Mouse (Mus musculus) layer of hippocampus, postnatal 25 days (tissue): ENCODE measurements around the gene Supt6. TPM values are rescaled to one million over a fixed set of nuclear protein-coding genes. Genes with fewer than 3 reads are reported as not detected.

Experiments used
- DNase-seq, 2 experiments: peaks; one replicate each; pipeline ENCODE4 v3.0.0; 2022; ENCODE audit warnings: mixed read lengths in 2 of 2, low spot score in 1 of 2; ENCODE audit errors: extremely low spot score in 1 of 2
- total RNA-seq, 2 experiments: library from RNA; stranded (reverse); gene quantifications; 2 replicates each; pipeline ENCODE4 v1.2.3; 2021

Gene Supt6
- total RNA-seq, 2 experiments from 2014 or later = 110 to 123 TPM

DNA sequence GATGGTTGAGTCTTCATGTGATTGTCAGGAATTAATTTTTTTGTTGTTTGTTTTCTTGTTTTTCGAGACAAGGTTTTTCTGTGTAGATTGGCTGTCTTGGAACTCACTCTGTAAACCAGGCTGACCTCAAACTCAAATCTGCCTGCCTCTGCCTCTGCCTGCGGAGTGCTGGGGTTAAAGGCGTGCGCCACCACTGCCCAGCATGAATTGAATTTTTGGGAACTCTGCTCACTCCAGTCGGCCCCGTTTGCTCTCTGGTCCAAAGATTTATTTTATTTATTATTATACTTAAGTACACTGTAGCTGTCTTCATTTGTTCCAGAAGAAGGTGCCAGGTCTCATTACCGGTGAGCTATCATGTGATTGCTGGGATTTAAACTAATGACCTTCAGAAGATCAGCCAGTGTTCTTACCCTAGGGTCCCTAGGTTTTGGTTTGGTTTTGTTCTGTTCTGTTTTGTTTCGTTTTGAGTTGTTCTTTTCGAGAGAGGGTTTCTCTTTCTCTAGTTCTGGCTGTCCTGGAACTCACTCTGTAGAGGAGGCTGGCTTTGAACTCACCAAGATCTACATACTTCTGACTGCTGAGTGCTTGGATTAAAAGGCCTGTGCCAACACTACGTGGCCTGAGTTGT is 61.8 kb downstream of the Supt6 start:
- no peak for DNase-seq

DNA sequence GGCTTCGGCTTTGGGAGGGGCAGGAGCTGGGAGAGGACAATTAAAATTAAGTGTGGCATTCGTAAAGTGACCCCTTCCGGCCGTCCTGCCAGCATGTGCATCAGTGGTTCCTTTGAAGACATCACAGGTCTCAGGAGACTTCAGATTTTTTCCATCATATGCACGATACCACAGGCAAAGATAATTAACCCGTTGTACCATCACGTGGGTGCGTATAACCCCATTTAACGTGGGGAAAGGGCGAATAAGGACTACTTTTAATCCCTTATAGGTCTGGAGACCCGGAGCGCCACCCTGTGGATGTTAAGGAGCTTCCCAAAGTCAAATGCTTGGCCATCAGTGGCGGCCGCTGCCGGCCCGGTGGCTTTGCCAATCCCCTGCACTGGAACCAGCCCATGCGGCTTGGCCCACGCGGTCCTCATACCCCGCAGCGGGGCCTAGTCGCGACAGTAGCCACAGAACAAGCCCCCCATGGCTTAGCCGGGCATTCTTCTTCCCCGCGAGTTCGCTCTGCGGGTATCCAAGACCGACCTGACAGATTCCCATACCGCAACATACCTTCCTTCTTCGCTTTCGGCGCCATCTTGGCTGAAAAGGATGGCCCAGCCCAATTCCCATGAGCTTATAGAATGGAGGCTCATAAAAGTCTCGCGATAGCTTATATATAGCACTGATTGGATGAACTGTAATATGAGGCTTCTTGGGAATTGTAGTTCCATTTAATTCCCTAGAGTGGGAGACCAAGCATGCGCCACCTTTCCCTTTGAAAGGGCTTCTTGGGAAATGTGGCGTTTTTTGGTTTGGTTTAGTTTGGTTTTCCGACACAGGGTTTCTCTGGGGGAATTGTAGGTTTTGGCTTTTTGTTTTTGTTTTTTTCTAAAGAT is 62.6 kb downstream of the Supt6 start, which contains the start of gene Rpl23a:
Rpl23a (minus strand) TSS at position 624 of the 884 bp plus-strand sequence.
- DNase-seq = peak; percentile 70 to 88

DNA sequence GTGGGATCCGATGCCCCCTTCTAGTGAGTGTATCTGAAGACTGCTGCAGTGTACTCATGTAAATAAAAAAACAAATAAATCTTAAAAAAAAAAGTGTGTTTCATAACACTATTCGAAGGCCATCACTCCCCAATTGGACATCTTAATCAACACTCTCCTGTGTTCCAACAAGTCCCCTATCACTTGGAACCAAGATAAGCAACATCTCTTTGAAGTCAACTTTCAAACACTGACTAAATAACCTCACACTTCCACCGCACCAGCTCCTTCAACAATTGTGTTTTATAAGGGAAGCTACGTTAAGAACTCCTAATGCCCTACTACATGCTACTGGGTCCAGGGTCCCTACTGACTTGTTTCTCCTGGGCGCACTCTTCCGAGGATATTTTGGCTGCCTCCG is 63.3 kb downstream of the Supt6 start:
- no peak for DNase-seq

DNA sequence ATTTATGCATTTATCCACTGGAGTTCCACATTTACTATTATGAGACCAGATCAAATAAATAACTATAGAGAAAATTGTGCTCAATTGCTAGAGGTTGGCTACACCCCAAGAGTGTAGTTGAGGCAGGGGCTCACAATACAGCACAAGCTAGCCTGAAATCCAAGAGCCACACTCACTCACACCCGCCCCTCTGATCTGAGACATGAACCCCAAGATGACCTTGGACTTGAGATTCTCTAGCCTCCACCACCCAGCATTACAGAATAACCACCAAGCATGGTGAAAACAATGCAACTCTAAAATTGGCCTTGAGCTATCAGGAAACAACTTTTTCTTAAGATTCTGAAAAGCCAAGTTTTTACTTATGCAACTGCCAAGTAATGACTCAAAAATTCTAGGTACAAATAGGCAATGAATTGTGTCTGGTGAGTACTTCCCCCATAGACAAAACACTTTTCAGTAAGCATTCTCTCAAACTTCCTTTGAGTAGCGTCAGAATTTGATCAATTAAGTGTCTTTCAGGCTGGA is 63.9 kb downstream of the Supt6 start:
- DNase-seq = no peak

DNA sequence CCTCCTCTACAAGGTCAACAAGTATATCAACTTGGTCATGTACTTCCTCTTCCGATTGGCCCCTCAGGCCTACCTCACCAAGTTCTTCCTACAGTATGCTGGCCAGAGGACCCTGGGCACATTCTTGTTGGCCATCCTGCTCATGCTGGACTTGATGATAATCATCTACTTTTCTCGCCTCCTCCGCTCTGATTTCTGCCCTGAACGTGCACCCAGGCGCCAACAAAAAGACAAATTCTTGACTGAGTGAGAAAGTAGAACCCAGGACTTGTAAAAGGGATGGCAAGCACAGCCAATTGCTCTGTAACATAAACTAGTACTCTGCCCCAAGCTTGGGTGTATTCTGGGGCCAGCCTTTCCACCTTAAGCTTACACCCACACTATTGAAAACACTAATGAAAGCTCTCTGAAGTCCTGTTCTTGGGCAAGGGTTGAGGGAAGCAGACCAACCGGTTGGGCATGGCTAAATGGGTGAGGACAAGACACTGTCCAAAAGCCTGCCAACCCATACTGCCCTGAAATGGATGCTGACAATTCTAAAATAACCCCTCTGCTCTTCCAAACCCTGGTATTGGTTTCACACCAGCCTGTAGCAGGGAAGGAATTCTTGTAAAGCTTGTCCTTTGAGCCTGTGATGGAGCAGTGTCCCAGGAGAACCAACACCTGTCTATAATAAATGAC is 65.6 kb downstream of the Supt6 start:
- no peak for DNase-seq

DNA sequence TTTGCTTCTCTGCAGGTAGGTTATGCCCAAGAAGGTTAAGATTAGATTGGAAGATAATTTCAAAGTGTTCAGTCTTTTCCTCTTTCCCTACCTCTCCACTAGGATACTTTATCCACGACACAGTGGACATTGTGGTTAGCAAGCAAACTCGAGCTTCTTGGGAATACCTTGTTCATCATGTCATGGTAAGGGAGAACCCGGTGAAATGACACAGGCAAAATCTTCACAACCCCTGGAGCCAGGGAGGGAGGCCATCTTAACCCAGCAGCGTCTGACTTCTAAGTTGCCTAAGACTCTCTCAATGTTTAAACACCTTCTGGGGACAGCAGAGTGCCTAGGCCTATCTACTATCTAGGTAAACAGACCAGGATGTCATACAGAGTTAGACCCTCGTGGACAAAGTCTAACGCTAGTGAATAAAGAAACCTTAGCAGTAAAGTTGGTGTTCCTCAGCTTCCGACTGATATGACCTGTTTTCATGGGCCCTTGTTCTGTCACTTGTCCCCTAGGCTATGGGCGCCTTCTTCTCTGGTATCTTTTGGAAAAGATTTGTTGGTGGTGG is 66.3 kb downstream of the Supt6 start:
- DNase-seq = no peak

DNA sequence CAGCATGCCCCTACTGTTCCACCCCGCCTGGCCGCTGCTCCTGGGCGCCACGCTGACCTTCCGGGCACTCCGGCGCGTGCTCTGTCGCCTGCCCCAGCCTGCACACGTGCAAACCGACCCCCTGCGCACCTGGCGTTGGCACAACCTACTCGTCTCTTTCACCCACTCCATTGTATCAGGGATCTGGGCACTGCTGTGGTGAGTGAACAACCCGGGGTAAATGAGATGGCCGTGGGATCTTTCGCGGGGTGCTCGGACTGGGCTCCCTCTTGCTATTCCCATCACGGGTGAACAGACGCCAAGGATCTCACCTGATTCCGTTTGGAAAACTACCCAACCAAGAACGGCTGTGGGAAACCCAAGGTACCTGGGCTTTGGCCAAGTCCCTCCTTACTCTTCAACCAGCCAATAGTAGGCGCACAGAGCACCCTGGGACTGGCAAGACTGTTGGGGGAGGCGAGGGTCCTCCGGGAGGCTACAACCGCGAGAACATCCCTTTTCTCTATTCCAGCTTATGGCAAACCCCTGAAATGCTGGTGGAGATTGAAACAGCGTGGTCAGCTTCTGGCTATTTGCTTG is 66.8 kb downstream of the Supt6 start:
- DNase-seq = peak in 1 of 2 experiments; percentile 50

DNA sequence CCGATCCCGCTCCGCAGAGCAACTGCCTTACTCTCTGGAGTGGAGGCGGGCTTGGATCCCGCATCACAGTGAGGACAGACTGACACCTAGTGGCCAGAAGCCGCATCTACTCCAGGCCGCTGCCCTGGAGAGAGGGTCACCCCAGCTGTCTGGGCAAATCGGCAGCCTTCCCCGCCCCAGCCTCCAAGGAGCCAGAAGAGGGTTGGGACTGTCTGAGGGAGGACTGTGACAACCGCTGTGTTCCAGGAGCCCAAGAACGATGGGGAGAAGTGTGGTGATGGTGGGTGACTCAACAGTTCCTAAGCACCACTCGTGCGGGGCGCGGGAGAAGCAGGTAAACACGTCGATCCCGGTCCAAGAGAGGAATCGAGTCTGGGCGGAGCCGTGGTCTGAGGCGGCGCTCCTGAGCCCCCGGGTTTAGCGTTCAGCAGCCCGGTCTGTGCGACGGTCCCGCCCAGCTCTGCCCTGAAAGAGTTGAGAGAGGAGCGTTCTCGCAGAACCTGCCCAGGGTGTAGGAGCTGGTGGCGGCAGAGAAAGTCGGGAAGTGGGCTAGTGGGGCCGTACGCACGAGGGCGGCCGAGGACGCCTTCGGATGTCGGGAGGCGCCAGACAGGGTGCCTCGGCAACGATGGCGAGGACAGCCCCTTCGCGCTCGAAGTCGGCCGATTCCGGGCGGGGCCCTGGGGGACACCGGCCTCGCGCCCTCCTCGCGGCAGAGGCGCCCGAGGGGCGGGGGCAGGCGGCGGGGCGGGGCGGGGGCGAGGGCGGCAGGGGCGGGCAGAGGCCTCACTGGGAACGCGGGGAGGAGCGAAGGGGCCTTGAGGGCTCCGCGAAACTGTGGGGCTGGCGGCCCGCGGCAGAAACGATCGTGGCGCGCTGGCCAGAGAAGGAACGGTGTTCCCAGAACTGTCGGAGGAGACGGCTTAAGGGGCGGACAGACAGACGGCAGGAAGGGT is 67.6 kb downstream of the Supt6 start:
- peak; percentile 93 for DNase-seq

DNA sequence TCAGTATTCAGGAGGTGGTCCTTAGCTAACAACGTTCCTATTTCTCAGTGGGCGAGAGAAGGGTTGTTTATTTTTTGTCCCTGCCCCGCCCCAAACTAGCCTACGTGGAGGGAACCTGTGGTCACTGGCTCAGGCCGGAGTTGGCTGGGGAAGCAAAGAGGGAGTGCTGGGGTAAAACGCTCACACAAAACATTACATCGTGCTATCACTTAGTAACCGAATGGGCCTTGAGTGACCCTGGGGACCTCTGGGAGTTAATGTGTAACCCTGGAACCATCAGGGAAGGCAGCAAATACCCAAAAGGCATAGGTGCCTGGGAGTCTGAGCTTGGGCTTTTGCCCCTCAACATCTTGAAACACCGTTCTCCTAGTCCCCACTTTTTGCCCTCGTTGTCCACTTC is 68.3 kb downstream of the Supt6 start:
- DNase-seq = no peak

DNA sequence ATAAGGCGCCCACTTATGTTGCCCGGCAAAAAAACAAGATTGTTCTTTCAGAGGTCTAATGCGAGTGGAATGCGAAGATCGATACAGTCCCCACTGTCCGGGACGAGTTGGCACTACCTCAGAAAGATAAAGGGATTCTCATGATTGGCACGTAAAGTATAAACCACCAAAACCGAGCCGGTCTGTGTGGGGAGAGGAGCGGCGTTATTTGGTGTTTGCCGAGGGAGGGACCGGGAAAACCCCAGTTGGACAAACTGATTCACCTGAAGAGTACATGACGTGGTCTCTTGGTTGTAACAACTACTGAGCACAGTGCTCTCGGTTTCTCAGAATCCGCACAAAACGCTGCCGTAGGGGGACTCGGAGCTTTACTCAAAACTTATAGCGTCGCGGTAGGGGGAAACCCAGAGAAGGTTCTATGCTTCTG is 68.9 kb downstream of the Supt6 start:
- no peak for DNase-seq

DNA sequence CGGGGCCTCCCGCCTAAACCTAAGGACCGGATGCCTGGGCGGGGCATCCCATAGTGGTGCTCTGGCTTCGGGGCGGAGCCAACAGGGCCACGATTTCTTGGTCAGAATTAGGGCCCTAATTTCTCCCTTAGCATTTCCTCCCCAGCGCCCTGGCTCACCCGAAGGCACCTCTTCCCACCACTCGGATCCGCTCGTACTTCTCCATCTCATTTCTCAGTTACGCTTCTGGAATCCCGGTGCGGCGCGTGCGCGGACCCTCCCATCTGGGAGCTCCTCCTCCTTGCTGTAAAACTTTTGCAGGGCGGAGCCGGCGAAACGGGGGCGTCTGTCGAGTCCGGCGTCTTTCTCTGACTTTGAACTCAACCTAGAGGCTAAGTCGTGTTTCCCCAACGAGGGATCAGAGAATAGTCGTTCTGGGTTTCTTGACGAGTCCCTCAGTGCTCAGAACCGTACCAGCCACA is 69.4 kb downstream of the Supt6 start, which contains the start of the genes Nek8 and Tlcd1:
Nek8 (minus strand) TSS at position 274 of the 461 bp plus-strand sequence.
Tlcd1 (plus strand) TSS at position 310 of the 461 bp plus-strand sequence.
- peak in 1 of 2 experiments; percentile 66 for DNase-seq

DNA sequence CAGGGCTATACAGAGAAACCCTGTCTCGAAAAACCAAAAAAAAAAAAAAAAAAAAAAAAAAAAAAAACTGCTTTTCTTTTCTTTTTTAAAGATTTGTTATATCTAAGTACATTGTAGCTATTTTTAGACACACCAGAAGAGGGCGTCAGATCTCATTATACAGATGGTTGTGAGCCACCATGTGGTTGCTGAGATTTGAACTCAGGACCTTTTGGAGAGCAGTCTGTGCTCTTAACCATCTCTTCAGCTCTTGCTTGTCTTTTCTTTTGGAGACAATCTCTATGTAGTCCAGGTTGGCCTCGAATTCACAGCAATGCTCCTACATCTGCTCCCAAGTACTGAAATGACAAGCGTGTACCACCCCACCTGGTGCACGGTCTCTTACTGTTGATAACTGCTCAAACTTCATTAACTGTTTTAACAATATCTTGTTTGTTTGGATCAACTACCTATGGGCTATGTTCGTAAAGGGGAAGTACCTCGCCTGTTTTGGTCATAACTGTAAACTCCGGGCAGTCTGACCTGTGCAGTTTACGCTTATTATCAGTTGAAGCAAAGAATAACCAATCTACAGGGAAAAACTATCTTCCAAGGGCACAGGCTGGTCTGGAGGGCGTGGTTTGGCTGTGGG is 69.9 kb downstream of the Supt6 start:
- no peak for DNase-seq

DNA sequence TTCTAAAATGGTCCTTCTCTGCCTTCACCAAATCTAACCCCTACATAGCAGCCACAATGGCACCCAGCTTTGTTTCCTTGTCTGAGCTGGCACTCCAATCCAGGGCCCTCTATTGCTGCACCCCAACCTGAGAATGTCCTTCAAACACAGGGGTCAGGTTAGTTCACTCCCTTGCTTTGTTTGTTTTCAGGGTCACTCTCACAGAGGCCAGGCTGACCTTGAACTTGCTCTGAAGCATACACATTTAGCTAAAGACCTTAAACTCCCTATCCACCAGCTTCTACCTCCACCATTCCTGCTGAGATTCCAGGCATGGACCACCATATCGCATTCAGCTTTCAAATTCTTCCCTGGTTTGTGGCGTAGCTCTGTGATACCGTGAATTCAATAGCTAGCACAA is 71.3 kb downstream of the Supt6 start:
- no peak for DNase-seq

DNA sequence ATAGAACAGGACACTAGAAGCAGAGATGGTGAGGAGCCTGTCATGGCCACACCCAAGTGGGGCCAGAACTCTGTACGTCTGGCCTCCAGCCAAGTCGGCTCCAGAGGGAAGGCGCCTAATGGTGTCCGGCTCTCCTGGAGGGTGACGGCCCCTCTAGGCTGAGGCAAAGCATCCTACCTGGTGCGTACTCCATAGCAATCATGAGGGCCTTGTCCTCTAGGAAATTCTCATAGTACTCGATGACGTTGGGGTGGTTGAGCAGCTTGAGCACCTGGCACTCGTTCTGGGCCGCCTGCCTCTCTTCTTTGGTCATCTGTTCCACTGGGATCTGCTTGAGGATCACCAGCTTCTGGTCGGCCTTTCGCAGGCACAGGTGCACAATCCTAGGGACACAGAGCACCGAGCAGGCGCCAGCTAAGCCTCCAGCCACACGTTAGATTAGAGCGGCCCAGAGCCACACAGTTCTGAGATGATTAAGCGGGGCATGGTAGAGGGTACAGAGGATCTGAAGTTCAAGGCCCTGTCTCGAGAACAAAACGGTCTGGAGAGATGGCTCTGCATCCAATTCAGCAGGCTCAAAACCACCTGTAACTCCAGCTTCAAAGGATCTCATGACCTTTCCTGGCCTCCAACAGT is 72.9 kb downstream of the Supt6 start:
- no peak for DNase-seq

DNA sequence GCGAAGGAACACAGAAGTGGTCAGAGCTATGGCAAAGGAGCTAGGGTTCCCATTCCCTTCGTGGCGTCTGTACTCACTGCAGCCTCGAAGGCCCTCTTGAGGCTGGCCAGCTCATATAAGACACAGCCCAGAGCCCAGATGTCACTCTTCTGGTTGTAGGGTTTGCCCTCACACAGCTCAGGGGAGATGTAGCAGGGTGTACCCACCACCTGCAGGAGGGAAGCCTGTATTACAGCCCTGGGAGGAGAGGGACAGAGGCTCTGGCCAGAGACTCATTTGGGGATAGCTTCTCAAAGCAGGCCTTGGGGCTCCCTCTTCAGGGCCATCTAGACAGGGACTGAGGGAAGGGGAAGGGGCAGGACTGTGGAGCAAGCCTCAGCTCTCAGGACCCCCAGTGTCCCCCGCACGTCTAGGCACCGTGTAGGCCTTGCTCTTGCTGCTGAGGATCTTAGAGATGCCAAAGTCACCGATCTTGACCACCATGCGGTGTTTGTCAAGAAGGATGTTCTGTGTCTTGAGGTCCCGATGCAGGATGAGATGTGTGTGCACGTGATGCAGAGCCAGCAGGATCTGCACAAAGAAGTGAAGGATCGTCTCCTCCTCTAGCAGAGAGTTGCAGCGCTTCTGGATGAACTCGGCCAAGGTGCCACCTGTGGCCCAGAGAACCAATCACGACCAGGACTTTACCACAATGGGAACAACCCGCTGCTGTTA is 73.6 kb downstream of the Supt6 start:
- no peak for DNase-seq

DNA sequence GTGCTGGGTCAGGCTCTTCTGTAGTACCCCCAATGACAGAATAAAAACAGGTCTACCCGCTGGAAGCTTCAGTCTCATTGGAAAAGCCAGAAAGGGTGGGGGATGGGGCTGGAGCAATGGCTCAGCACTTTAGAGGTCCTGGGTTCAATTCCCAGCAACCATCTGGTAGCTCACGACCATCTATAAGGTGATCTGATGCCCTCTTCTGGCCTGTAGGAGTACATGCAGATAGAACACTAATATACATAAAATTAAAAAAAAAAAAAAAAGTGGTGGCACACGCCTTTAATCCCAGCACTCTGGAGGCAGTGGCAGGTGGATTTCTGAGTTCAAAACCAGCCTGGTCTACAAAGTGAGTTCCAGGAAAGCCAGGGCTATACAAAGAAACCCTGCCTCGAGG is 74.5 kb downstream of the Supt6 start:
- DNase-seq = no peak

DNA sequence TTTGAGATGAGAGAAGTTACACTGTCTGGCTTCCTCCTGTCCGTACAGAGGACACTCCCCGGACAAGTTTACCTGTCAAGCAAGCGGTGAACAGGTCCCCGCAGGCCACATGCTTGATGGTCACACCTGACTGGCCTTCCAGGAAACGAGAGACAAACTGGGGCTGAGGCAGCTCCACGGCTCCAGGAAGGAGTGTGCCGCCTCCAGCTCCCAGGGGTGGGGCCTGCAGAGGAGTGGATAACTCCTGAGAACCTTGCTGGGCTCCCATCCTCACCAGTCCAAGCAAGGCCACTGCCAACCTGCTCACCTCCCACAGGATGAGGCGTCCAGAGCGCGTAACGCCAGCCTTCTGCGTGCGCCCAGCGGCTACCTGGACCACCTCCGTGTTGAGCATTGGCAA is 75.5 kb downstream of the Supt6 start:
- DNase-seq = no peak
